Mouse (Mus musculus): ENCODE measurements at regions not wholly inside any gene's neighbourhood (a gene's known extent, or its start where the extent isn't known, plus 50 kb on each side); places are given as distances from the start of the nearest gene placed in this dataset.

- no peak for TF ChIP-seq CTCF (IDR thresholded peaks at IDR 0.05; ENCODE audit: extremely low read depth, insufficient read length, insufficient replicate concordance, low read depth, low read length)
- TF ChIP-seq POLR2A (IDR thresholded peaks at IDR 0.05; ENCODE audit: low read depth, low read length) = no peak
Observed at GRCm38 (mm10) chr9:33724811-33725210, 760.9 kb upstream of the Kirrel3 start.
